In the genomic region with DNA sequence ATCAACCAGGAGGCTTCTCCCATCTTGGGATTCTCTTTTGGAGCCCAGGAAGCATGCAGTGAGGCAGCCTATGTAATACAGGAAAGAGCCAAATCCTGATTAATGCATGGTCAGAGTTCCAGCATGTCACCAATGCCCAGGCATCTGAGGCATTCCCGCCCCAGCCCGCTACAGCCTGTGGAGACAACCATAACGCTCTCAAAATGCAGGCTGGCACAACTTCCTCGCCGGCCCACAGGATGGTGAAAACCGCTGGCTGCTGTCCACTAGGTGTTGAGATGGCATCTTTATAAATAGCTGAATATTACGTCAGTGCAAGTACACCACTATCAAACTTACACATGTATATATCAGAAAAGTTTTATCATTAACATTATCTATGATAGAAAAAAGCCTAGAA, we compare ENCODE assay signal across 18 mouse cellular contexts. TPM values are rescaled to one million over a fixed set of nuclear protein-coding genes. Genes with fewer than 3 reads are reported as not detected.
DNase-seq lines count a peak whose midpoint lies in the region; ATAC-seq and TF ChIP-seq lines count a peak whose summit lies in the region.
"Had no signal": no experiment of that assay in that cellular context is flagged by ENCODE, and none has a peak within 500 bp of the region (broad histone marks: within the 10 kb centered on the region; RNA-seq: fewer than 3 reads in every experiment).

No protein-coding gene starts in this region.

- H3K4me3 ChIP-seq in gastrocnemius, adult 2 months: no peak overlapping the region
- H3K4me3 ChIP-seq in layer of hippocampus, adult 2 months: no peak overlapping the region
- H3K4me3 ChIP-seq: erythroblast, embryonic 14.5 days; forebrain, embryonic 15.5 days; hindbrain, embryonic 15.5 days; limb, embryonic 13.5 days; liver, embryonic 15.5 days; midbrain, embryonic 10.5 days had no signal

- POLR2A ChIA-PET in Patski (lab: Charles Lee): no interaction called here

- intact Hi-C loops in gastrocnemius, adult 2 months (cut with DNase I): no loop called here

- CTCF ChIA-PET in Patski (lab: Charles Lee): interaction anchor here (1.5 kb wide), 1 partner anchor 15 kb away, joined by 5 read pairs; no protein-coding TSS in a partner anchor

- H3K27me3 ChIP-seq in Patski: no peaks in the 10 kb centered on the region
- H3K27me3 ChIP-seq: forebrain, embryonic 15.5 days; hindbrain, embryonic 15.5 days; limb, embryonic 13.5 days; liver, embryonic 15.5 days had no signal

- DNase-seq in gastrocnemius, adult 2 months: peak; percentile 77
- DNase-seq in gastrocnemius, postnatal 4 days (ENCODE audit: low spot score in 2 of 2): no peak
- DNase-seq in kidney, adult 11 months: peak; percentile 49
- no peak for DNase-seq in kidney, adult 8-10 months
- DNase-seq in Patski (ENCODE audit: low read depth, low spot score): no peak
- DNase-seq in layer of hippocampus, adult 2 months (ENCODE audit: low spot score in 2 of 2): no peak
- DNase-seq: cerebellum, adult 11 months; layer of hippocampus, adult 9-11 months; lung, postnatal 14 days; right cerebral cortex, adult 18-20 months had no signal

- no peak for TF ChIP-seq CTCF in gastrocnemius, adult 2 months (IDR thresholded peaks at IDR 0.05)
- no peak for TF ChIP-seq CTCF in Patski (IDR thresholded peaks at IDR 0.05)
- no peak for TF ChIP-seq CTCF in layer of hippocampus, adult 2 months (conservative IDR thresholded peaks at IDR 0.05)

- peak; percentile 51 for ATAC-seq in Patski
- ATAC-seq in megakaryocyte, adult 5-6 weeks (ENCODE audit: poor library complexity, severe bottlenecking): peak; percentile 58
- ATAC-seq: forebrain, embryonic 15.5 days had no signal

- in situ Hi-C loops in Patski (cut with MboI; ENCODE audit: low pct_unique_long_range_greater_than_20kb): no loop called here

- H3K27ac ChIP-seq in gastrocnemius, adult 2 months: peak overlapping the region; percentile 69
- H3K27ac ChIP-seq in layer of hippocampus, adult 2 months: no peak overlapping the region
- H3K27ac ChIP-seq: forebrain, embryonic 15.5 days; hindbrain, embryonic 15.5 days; kidney, postnatal 0 days; limb, embryonic 13.5 days; liver, embryonic 15.5 days; midbrain, embryonic 10.5 days had no signal

RNA-seq across cellular contexts. Expression of a gene that starts 13.5 kb away (rescaled TPM):
- total RNA-seq in gastrocnemius, adult 2 months (2021): 10 to 100 TPM; 66.0 to 96.1 TPM
- 10 to 100 TPM; 79.9 to 86.1 TPM for total RNA-seq in gastrocnemius, postnatal 4 days (2021)
- polyA plus RNA-seq in Patski (2021): 134 TPM
- 75.4 and 78.1 TPM in 2 replicates for total RNA-seq in megakaryocyte, adult 5-6 weeks (2015)
- 54.8 and 61.1 TPM in 2 replicates for total RNA-seq in megakaryocyte, adult 5-6 weeks (2017)
- total RNA-seq in layer of hippocampus, adult 2 months (2021): 10 to 100 TPM; 76.4 to 79.4 TPM

Comparison
In these comparisons a context has a peak if more than half of its experiments do, and no peak if none do; other contexts are left out.
1. DNase-seq: peak in gastrocnemius, adult 2 months (single experiment) and kidney, adult 11 months (single experiment); none in gastrocnemius, postnatal 4 days (0 of 2), kidney, adult 8-10 months (0 of 2), Patski (single experiment) and layer of hippocampus, adult 2 months (0 of 2).